Mouse (Mus musculus): ENCODE measurements around the gene Olfr782. TPM values are rescaled to one million over a fixed set of nuclear protein-coding genes. Genes with fewer than 3 reads are reported as not detected.

The Olfr782 gene
- polyA plus RNA-seq, 1 experiment from 2014 or later: not detected

GRCm38 (mm10) chr10:129383783-129384182 lies 35.1 kb downstream of the Olfr782 start, which contains the start of gene Olfr784:
Gene Olfr784 (plus strand): TSS chr10:129384083.
- no peaks in the 10 kb centered on the region for H3K36me3 ChIP-seq (ENCODE audit: control insufficient read depth, insufficient read depth, low read length)
- H3K27me3 ChIP-seq (ENCODE audit: control insufficient read depth, insufficient read depth, low read length): no peaks in the 10 kb centered on the region
- no peak within 1 kb of the TSS for H3K27ac ChIP-seq (ENCODE audit: low read depth, low read length)
- ATAC-seq (replicated peaks; ENCODE audit: low FRiP score): no peak
- H3K9me3 ChIP-seq (ENCODE audit: control insufficient read depth, low read length): no peaks in the 10 kb centered on the region
- H3K9ac ChIP-seq (ENCODE audit: low read length): no peak within 1 kb of the TSS
- H3K4me2 ChIP-seq (ENCODE audit: low read depth, low read length, severe bottlenecking): no peak within 1 kb of the TSS
- no peak for DNase-seq (ENCODE audit: low spot score)
- no peak within 1 kb of the TSS for H3K4me3 ChIP-seq (ENCODE audit: low read depth, low read length)
- no peaks in the 10 kb centered on the region for H3K4me1 ChIP-seq (replicated peaks; ENCODE audit: control insufficient read depth, insufficient read depth, low read length)

- Histone ChIP-seq H3K9me3 (ENCODE audit: control insufficient read depth, low read length) (no peaks in the 10 kb centered on the region), H3K4me3 (ENCODE audit: low read depth, low read length) (no peak overlapping the region), H3K4me2 (ENCODE audit: low read depth, low read length, severe bottlenecking) (no peak overlapping the region), H3K27me3 (ENCODE audit: control insufficient read depth, insufficient read depth, low read length) (no peaks in the 10 kb centered on the region), H3K36me3 (ENCODE audit: control insufficient read depth, insufficient read depth, low read length) (no peaks in the 10 kb centered on the region), H3K27ac (ENCODE audit: low read depth, low read length) (no peak overlapping the region), H3K9ac (ENCODE audit: low read length) (no peak overlapping the region), H3K4me1 (replicated peaks; ENCODE audit: control insufficient read depth, insufficient read depth, low read length) (no peaks in the 10 kb centered on the region)
- DNase-seq (ENCODE audit: low spot score) (no peak), ATAC-seq (replicated peaks; ENCODE audit: low FRiP score) (no peak)
- WGBS: 59% methylated on average over 5 of the region's 5 CpGs
These were observed 52.2 kb downstream of the Olfr782 start for GRCm38 (mm10) chr10:129400892-129401291.

Other genes starting within 250 kb of the Olfr782 start
- gene Olfr768, start 249.5 kb upstream of the Olfr782 start, polyA plus RNA-seq (2014; fragmentation: Nextera tagmentation; extraction: Ambion mirVana): not detected in 2 replicates
- gene Olfr769, start 231.0 kb upstream of the Olfr782 start, polyA plus RNA-seq (2014; fragmentation: Nextera tagmentation; extraction: Ambion mirVana): not detected in 2 replicates
- not detected in 2 replicates for gene Olfr770, start 209.9 kb upstream of the Olfr782 start, polyA plus RNA-seq (2014; fragmentation: Nextera tagmentation; extraction: Ambion mirVana)
- not detected in 2 replicates for gene Olfr771, start 184.1 kb upstream of the Olfr782 start, polyA plus RNA-seq (2014; fragmentation: Nextera tagmentation; extraction: Ambion mirVana)
- not detected in 2 replicates for gene Olfr772, start 170.9 kb upstream of the Olfr782 start, polyA plus RNA-seq (2014; fragmentation: Nextera tagmentation; extraction: Ambion mirVana)
- gene Olfr773, start 161.4 kb upstream of the Olfr782 start, polyA plus RNA-seq (2014; fragmentation: Nextera tagmentation; extraction: Ambion mirVana): not detected in 2 replicates
- gene Olfr774, start 112.6 kb upstream of the Olfr782 start, polyA plus RNA-seq (2014; fragmentation: Nextera tagmentation; extraction: Ambion mirVana): not detected in 2 replicates
- gene Olfr775, start 100.4 kb upstream of the Olfr782 start, polyA plus RNA-seq (2014; fragmentation: Nextera tagmentation; extraction: Ambion mirVana): not detected in 2 replicates
- gene Olfr776, start 89.7 kb upstream of the Olfr782 start, polyA plus RNA-seq (2014; fragmentation: Nextera tagmentation; extraction: Ambion mirVana): not detected in 2 replicates
- not detected in 2 replicates for gene Olfr777, start 77.4 kb upstream of the Olfr782 start, polyA plus RNA-seq (2014; fragmentation: Nextera tagmentation; extraction: Ambion mirVana)
- gene Olfr780, start 30.7 kb upstream of the Olfr782 start, polyA plus RNA-seq (2014; fragmentation: Nextera tagmentation; extraction: Ambion mirVana): not detected in 2 replicates
- not detected in 2 replicates for gene Olfr781, start 20.0 kb upstream of the Olfr782 start, polyA plus RNA-seq (2014; fragmentation: Nextera tagmentation; extraction: Ambion mirVana)
- 0.08 TPM in 1 of 2 replicates, not detected in the other for gene Olfr784, start 35.2 kb downstream of the Olfr782 start, polyA plus RNA-seq (2014; fragmentation: Nextera tagmentation; extraction: Ambion mirVana)
- not detected in 2 replicates for gene Olfr785, start 56.6 kb downstream of the Olfr782 start, polyA plus RNA-seq (2014; fragmentation: Nextera tagmentation; extraction: Ambion mirVana)
- gene Olfr786, start 78.5 kb downstream of the Olfr782 start, polyA plus RNA-seq (2014; fragmentation: Nextera tagmentation; extraction: Ambion mirVana): not detected in 2 replicates
- not detected in 2 replicates for gene Olfr787, start 113.0 kb downstream of the Olfr782 start, polyA plus RNA-seq (2014; fragmentation: Nextera tagmentation; extraction: Ambion mirVana)
- gene Olfr788, start 122.1 kb downstream of the Olfr782 start, polyA plus RNA-seq (2014; fragmentation: Nextera tagmentation; extraction: Ambion mirVana): not detected in 2 replicates
- gene Olfr789, start 135.9 kb downstream of the Olfr782 start, polyA plus RNA-seq (2014; fragmentation: Nextera tagmentation; extraction: Ambion mirVana): not detected in 2 replicates
- gene Olfr790, start 149.6 kb downstream of the Olfr782 start, polyA plus RNA-seq (2014; fragmentation: Nextera tagmentation; extraction: Ambion mirVana): not detected in 2 replicates
- gene Olfr791, start 172.9 kb downstream of the Olfr782 start, polyA plus RNA-seq (2014; fragmentation: Nextera tagmentation; extraction: Ambion mirVana): not detected in 2 replicates
- not detected in 2 replicates for gene Olfr792, start 190.3 kb downstream of the Olfr782 start, polyA plus RNA-seq (2014; fragmentation: Nextera tagmentation; extraction: Ambion mirVana)
- gene Olfr794, start 218.8 kb downstream of the Olfr782 start, polyA plus RNA-seq (2014; fragmentation: Nextera tagmentation; extraction: Ambion mirVana): not detected in 2 replicates